9 mouse cellular contexts compared by ENCODE assay signal in the genomic region with DNA sequence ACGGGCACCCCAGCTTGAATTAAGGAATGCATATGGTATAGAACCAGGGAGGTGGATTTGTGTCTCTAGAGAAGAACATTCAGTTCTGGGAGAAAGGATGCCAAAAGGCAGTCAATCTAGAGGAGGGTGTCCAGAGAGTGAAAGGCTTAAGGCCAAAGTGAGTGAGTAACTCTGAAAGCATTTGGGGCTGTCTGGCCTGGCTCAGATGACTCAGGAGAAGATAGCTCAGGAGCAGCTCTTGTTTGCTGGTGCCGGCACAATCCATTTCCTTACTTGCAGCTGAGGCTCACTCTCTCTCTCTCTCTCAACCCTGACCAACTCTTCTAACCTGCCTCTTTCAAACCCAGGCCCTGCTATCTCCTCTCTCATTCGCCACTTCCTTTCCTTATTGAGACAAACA. TPM values are rescaled to one million over a fixed set of nuclear protein-coding genes. Genes with fewer than 3 reads are reported as not detected.
DNase-seq lines count a peak whose midpoint lies in the region; ATAC-seq and TF ChIP-seq lines count a peak whose summit lies in the region.
"Had no signal": no experiment of that assay in that cellular context is flagged by ENCODE, and none has a peak within 500 bp of the region (broad histone marks: within the 10 kb centered on the region; RNA-seq: fewer than 3 reads in every experiment).

No protein-coding gene starts in this region.

- no peaks in the 10 kb centered on the region for H3K27me3 ChIP-seq in embryonic facial prominence, embryonic 15.5 days
- H3K27me3 ChIP-seq in myocyte (ENCODE audit: control insufficient read depth, insufficient read depth, insufficient read length) = no peaks in the 10 kb centered on the region
- H3K27me3 ChIP-seq in midbrain, embryonic 11.5 days (ENCODE audit: control insufficient read depth, insufficient read depth, low read length) = no peaks in the 10 kb centered on the region
- H3K27me3 ChIP-seq: liver, embryonic 13.5 days had no signal

- no peak overlapping the region for H3K4me3 ChIP-seq in embryonic facial prominence, embryonic 15.5 days (replicated peaks)
- no peak overlapping the region for H3K4me3 ChIP-seq in myocyte
- H3K4me3 ChIP-seq in midbrain, embryonic 11.5 days (ENCODE audit: low read depth, low read length) = no peak overlapping the region
- H3K4me3 ChIP-seq: liver, embryonic 13.5 days had no signal

- H3K9me3 ChIP-seq in embryonic facial prominence, embryonic 15.5 days (replicated peaks) = no peaks in the 10 kb centered on the region
- H3K9me3 ChIP-seq in midbrain, embryonic 11.5 days (ENCODE audit: control insufficient read depth, low read length) = no peaks in the 10 kb centered on the region
- H3K9me3 ChIP-seq: liver, embryonic 13.5 days had no signal

- peak; percentile 22 for DNase-seq in CD4-positive, CD25-positive, alpha-beta regulatory T cell, adult 2 months (ENCODE audit: low read depth, low spot score)
- peak; percentile 55 for DNase-seq in heart, postnatal 25 days (ENCODE audit: low spot score)
- no peak for DNase-seq in midbrain, embryonic 11.5 days (ENCODE audit: low spot score, missing footprints)
- DNase-seq in B cell, adult 2 months = no peak
- DNase-seq in ovary, postnatal 14 days (ENCODE audit: low spot score) = no peak
- DNase-seq: liver, embryonic 13.5 days had no signal

- H3K9ac ChIP-seq in embryonic facial prominence, embryonic 15.5 days = no peak overlapping the region
- H3K9ac ChIP-seq in midbrain, embryonic 11.5 days (ENCODE audit: low read length) = no peak overlapping the region
- H3K9ac ChIP-seq: liver, embryonic 13.5 days had no signal

- no peak for TF ChIP-seq POLR2A in myocyte (IDR thresholded peaks at IDR 0.05; ENCODE audit: insufficient read length, low read depth)

- ATAC-seq in CD4-positive, CD25-positive, alpha-beta regulatory T cell, adult 4 months = no peak
- no peak for ATAC-seq in embryonic facial prominence, embryonic 15.5 days (ENCODE audit: insufficient number of reproducible peaks, low FRiP score, low TSS enrichment, low read depth)
- no peak for ATAC-seq in midbrain, embryonic 11.5 days (ENCODE audit: low FRiP score)

- 54% methylated on average over 3 of the region's 3 CpGs for WGBS in embryonic facial prominence, embryonic 15.5 days
- 67% methylated on average over 3 of the region's 3 CpGs for WGBS in midbrain, embryonic 11.5 days

- no peak overlapping the region for H3ac ChIP-seq in myocyte (ENCODE audit: control insufficient read depth, insufficient read length)

- intact Hi-C loops in heart, postnatal 25 days (cut with DNase I) = no loop called here

- H3K4me2 ChIP-seq in embryonic facial prominence, embryonic 15.5 days (replicated peaks) = no peak overlapping the region
- peak overlapping the region; percentile 84 for H3K4me2 ChIP-seq in myocyte (ENCODE audit: low read depth)
- H3K4me2 ChIP-seq in midbrain, embryonic 11.5 days = no peak overlapping the region
- H3K4me2 ChIP-seq: liver, embryonic 13.5 days had no signal

- no peaks in the 10 kb centered on the region for H3K79me2 ChIP-seq in myocyte (ENCODE audit: control insufficient read depth, insufficient read depth)

- peaks cover 14% of the 10 kb centered on the region for H3K4me1 ChIP-seq in embryonic facial prominence, embryonic 15.5 days
- no peaks in the 10 kb centered on the region; the same call in 1 of the 2 replicates for H3K4me1 ChIP-seq in midbrain, embryonic 11.5 days (ENCODE audit: control insufficient read depth, insufficient read depth, low read length)

- H3K36me3 ChIP-seq in embryonic facial prominence, embryonic 15.5 days = no peaks in the 10 kb centered on the region
- H3K36me3 ChIP-seq in myocyte (ENCODE audit: control insufficient read depth, insufficient read depth) = no peaks in the 10 kb centered on the region
- H3K36me3 ChIP-seq in midbrain, embryonic 11.5 days (ENCODE audit: control insufficient read depth, insufficient read depth, low read length) = no peaks in the 10 kb centered on the region
- H3K36me3 ChIP-seq: liver, embryonic 13.5 days had no signal

- peak overlapping the region; percentile 23; the same call in 1 of the 2 replicates for H3K27ac ChIP-seq in embryonic facial prominence, embryonic 15.5 days (replicated peaks)
- H3K27ac ChIP-seq in midbrain, embryonic 11.5 days (ENCODE audit: low read depth, low read length) = no peak overlapping the region
- H3K27ac ChIP-seq: liver, embryonic 13.5 days had no signal

TF ChIP-seq in myocyte, 11 proteins besides CTCF, POLR2A, EP300 and RAD21:
- no peak for TF ChIP-seq TCF12 (IDR thresholded peaks at IDR 0.05; ENCODE audit: insufficient read depth, poor library complexity, severe bottlenecking)
- peak in 1 of 3 experiments; percentile 3 for TF ChIP-seq MYOD1 (IDR thresholded peaks at IDR 0.05; ENCODE audit: control insufficient read depth in 1 of 3, insufficient read length in 2 of 3, low read depth in 2 of 3)
- TF ChIP-seq POLR2AphosphoS2 (IDR thresholded peaks at IDR 0.05; ENCODE audit: insufficient read length, low read depth) = no peak
- no peak for TF ChIP-seq REST (IDR thresholded peaks at IDR 0.05; ENCODE audit: insufficient read depth, insufficient read length)

RNA-seq across cellular contexts. Expression of a gene that starts 13.6 kb away (rescaled TPM):
- 100 to 1,000 TPM in 1 of 2 experiments, 10 to 100 TPM in 1; 41.3 to 135 TPM for polyA plus RNA-seq in CD4-positive, CD25-positive, alpha-beta regulatory T cell, adult 4 months (2017; shearing (Covaris generic))
- 46.3 and 47.7 TPM in 2 replicates for polyA plus RNA-seq in embryonic facial prominence, embryonic 15.5 days (2015; fragmentation: Nextera tagmentation; extraction: Ambion mirVana)
- total RNA-seq in heart, postnatal 25 days (2021) = 10 to 100 TPM; 33.1 to 33.3 TPM
- 8.6 TPM for polyA plus RNA-seq in myocyte (2012; fragmentation: generic; extraction: Trizol)
- polyA plus RNA-seq in midbrain, embryonic 11.5 days (2014; fragmentation: Nextera tagmentation; extraction: Ambion mirVana) = 44.7 and 57.8 TPM in 2 replicates

Comparison
In these comparisons a context has a peak if more than half of its experiments do, and no peak if none do; other contexts are left out.
1. DNase-seq: peak in CD4-positive, CD25-positive, alpha-beta regulatory T cell, adult 2 months (single experiment) and heart, postnatal 25 days (single experiment); none in midbrain, embryonic 11.5 days (single experiment), B cell, adult 2 months (0 of 2) and ovary, postnatal 14 days (single experiment).